Mouse (Mus musculus): ENCODE measurements at regions not wholly inside any gene's neighbourhood (a gene's known extent, or its start where the extent isn't known, plus 50 kb on each side); places are given as distances from the start of the nearest gene placed in this dataset.

DNA sequence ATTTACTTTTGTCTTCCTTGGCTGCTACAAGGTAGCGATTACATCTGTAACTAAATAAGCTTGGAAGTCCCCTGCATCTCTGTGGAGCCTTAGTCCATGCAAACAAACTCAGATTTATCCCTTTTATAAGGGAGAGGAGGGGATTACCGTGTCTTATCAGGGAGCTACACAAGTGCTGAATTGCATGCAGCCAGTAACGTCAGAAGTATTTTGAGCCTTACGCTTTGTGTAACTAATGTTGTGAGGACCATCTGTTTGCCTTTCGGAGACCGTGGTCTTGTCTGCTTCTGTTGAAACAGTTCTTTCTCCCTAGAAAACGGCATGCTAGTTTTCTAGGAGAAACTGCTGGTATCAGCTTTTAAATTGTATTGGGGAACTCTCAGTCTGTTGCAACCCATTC is 58.0 kb upstream of the Dmrta1 start:
- TF ChIP-seq POLR2A (IDR thresholded peaks at IDR 0.05; ENCODE audit: insufficient read depth, low read depth, low read length): no peak
- TF ChIP-seq CTCF (IDR thresholded peaks at IDR 0.05; ENCODE audit: insufficient read depth, low read depth, low read length): no peak
- WGBS: 57% methylated on average over 7 of the region's 7 CpGs
- Histone ChIP-seq H3K4me1 (ENCODE audit: control insufficient read depth, insufficient read depth, low read length) (no peaks in the 10 kb centered on the region), H3K4me3 (ENCODE audit: insufficient read depth, low read depth, low read length) (no peak overlapping the region), H3K27ac (ENCODE audit: insufficient read depth, low read depth, low read length) (no peak overlapping the region)

DNA sequence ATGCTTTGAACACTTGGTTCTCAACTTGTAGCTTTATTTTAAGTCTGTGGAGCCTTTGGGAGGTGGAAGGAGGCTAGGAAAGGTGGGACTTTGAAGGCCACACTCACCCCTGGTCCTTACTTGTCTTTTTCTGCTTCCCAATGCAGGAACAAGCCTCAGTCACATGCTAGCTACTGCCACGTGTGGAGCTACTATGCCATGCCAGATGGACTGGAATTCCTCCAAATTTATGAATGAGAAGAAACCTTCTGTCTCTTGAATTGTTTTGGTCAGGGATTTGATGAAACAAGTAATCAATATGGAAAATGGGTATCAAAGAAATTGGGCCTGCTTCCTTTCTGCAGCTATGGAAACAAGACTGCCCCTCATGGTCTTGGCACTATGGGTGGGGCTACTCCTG is 74.5 kb upstream of the Dmrta1 start:
- 44% methylated on average over 1 of the region's 1 CpGs for WGBS
- no peaks in the 10 kb centered on the region for H3K4me1 ChIP-seq (ENCODE audit: control insufficient read depth, insufficient read depth, low read length)
- no peak overlapping the region for H3K27ac ChIP-seq (ENCODE audit: insufficient read depth, low read depth, low read length)
- H3K4me3 ChIP-seq (ENCODE audit: insufficient read depth, low read depth, low read length): no peak overlapping the region
- TF ChIP-seq CTCF (IDR thresholded peaks at IDR 0.05; ENCODE audit: insufficient read depth, low read depth, low read length): no peak
- TF ChIP-seq POLR2A (IDR thresholded peaks at IDR 0.05; ENCODE audit: insufficient read depth, low read depth, low read length): no peak

DNA sequence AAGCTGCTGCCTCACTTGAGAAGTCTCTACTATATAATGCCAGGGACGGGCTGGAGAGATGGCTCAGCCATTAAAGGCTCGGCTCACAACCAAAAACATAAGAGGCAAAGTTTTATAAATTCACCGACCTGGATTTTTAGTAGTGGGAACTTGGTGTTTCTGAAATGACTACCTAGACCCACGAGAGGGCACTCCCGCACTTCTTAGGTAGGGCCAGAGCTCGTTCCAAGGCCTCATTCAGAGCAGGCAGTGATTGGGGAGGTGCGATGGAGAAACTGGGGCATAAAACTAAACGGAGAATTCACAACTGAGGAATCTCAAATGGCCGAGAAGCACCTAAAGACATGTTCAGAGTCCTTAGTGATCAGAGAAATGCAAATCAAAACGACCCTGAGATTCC is 103.7 kb upstream of the Dmrta1 start:
- no peak overlapping the region for H3K4me3 ChIP-seq (ENCODE audit: insufficient read depth, low read depth, low read length)
- no peak overlapping the region for H3K27ac ChIP-seq (ENCODE audit: insufficient read depth, low read depth, low read length)
- WGBS: 11% methylated on average over 10 of the region's 10 CpGs
- TF ChIP-seq POLR2A (IDR thresholded peaks at IDR 0.05; ENCODE audit: insufficient read depth, low read depth, low read length) (no peak), CTCF (IDR thresholded peaks at IDR 0.05; ENCODE audit: insufficient read depth, low read depth, low read length) (no peak)
- no peaks in the 10 kb centered on the region for H3K4me1 ChIP-seq (ENCODE audit: control insufficient read depth, insufficient read depth, low read length)

DNA sequence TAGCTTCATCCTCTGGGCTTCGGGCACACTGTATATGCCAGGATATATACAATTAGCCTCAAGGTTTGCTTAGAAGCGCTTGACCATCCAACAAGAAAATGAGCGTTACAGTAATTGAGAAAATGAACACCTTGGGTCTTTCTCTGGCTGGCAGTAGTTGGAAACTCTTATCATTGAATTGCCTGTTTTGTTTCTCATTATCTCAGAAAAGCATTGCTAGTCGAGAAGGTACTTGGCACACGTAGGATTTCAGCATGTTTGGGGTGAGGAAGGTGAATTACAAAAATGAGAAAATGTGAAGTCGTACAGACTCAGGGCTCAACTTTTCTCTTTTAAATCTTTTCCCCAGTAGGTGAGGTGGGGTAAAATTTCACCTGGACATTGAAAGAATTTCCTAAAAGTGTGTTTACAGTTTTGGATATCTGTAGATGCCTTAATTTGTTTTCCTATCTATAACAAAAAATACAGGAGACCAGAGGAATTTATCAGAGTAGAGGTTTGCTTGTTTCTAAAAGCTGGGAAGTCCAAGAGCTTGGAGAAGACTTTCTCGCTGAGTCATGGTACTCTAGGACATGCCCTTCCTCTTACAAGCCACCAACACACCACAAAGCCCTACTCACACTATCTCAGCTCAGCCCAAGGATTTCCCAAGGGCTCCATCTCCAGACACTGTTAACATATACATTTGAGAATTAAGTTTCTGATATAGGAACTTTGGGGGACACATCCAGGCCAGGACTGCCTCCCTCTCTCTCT is 124.3 kb upstream of the Dmrta1 start:
- H3K4me3 ChIP-seq (ENCODE audit: insufficient read depth, low read depth, low read length): no peak overlapping the region
- WGBS: 74% methylated on average over 7 of the region's 7 CpGs
- TF ChIP-seq CTCF (IDR thresholded peaks at IDR 0.05; ENCODE audit: insufficient read depth, low read depth, low read length): no peak
- no peak for TF ChIP-seq POLR2A (IDR thresholded peaks at IDR 0.05; ENCODE audit: insufficient read depth, low read depth, low read length)
- H3K27ac ChIP-seq (ENCODE audit: insufficient read depth, low read depth, low read length): no peak overlapping the region
- H3K4me1 ChIP-seq (ENCODE audit: control insufficient read depth, insufficient read depth, low read length): no peaks in the 10 kb centered on the region

DNA sequence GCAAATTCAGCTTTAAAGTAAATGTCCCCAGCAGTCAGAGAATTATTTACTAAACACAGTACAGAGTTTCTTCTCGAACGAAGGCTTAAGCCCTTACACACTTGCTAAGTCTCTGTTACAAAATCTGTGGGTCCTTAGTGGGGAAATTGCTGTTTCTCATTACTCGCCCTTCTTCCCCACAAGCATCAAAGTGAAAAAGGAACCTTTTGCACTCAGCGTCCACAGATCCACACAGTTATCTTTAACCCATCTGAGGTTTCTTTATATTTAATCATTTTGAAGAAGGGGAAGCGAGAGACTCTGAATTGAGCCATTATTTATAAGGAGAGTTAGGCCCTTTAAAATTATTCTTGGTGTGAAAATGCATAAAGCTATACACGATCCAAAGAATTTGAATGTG is 126.7 kb upstream of the Dmrta1 start:
- Histone ChIP-seq H3K4me3 (ENCODE audit: insufficient read depth, low read depth, low read length) (no peak overlapping the region), H3K27ac (ENCODE audit: insufficient read depth, low read depth, low read length) (no peak overlapping the region), H3K4me1 (ENCODE audit: control insufficient read depth, insufficient read depth, low read length) (no peaks in the 10 kb centered on the region)
- no peak for TF ChIP-seq CTCF (IDR thresholded peaks at IDR 0.05; ENCODE audit: insufficient read depth, low read depth, low read length)
- TF ChIP-seq POLR2A (IDR thresholded peaks at IDR 0.05; ENCODE audit: insufficient read depth, low read depth, low read length): no peak
- 68% methylated on average over 6 of the region's 6 CpGs for WGBS

DNA sequence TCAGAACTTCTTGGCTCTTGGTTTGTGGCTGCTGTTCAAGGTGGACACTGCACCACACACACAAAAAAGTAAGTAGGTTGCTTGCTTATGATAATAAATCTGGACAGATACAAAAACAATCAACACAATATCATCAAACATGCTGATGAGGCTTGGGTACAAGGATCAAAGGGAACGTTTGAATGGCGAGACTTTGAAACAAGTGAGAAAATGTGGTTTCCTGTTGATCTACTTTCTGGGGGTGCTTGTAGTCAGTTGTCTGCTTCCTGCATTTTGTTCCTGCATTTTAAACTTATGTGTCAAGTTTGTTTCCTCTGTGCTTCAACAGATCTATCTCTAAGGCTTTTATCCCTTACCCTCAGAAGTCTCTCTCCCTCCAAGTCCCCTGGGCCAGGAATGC is 128.7 kb upstream of the Dmrta1 start:
- H3K4me3 ChIP-seq (ENCODE audit: insufficient read depth, low read depth, low read length): no peak overlapping the region
- no peaks in the 10 kb centered on the region for H3K4me1 ChIP-seq (ENCODE audit: control insufficient read depth, insufficient read depth, low read length)
- TF ChIP-seq CTCF (IDR thresholded peaks at IDR 0.05; ENCODE audit: insufficient read depth, low read depth, low read length) (no peak), POLR2A (IDR thresholded peaks at IDR 0.05; ENCODE audit: insufficient read depth, low read depth, low read length) (no peak)
- WGBS: 85% methylated on average over 2 of the region's 2 CpGs
- no peak overlapping the region for H3K27ac ChIP-seq (ENCODE audit: insufficient read depth, low read depth, low read length)

DNA sequence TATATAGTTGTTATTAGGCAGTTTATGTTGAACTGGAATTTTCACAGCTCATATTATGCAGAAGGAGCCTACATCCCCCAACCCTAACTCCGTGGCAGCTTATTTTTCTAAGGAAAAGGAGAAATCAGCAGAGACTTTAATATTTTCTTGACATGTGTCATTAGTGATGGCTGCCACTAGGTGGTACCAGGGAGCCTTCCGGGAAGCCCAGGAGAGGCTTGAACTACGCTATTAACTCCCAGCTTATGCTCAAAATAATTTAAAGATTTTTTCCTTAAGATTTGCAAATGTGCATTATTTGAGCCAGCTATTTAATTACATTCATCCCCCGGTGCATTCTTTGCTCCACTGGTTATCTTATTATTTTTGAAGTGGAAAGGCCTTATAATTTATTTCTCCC is 146.8 kb upstream of the Dmrta1 start:
- H3K27ac ChIP-seq (ENCODE audit: insufficient read depth, low read depth, low read length): no peak overlapping the region
- no peaks in the 10 kb centered on the region for H3K4me1 ChIP-seq (ENCODE audit: control insufficient read depth, insufficient read depth, low read length)
- TF ChIP-seq CTCF (IDR thresholded peaks at IDR 0.05; ENCODE audit: insufficient read depth, low read depth, low read length): no peak
- TF ChIP-seq POLR2A (IDR thresholded peaks at IDR 0.05; ENCODE audit: insufficient read depth, low read depth, low read length): no peak
- no peak overlapping the region for H3K4me3 ChIP-seq (ENCODE audit: insufficient read depth, low read depth, low read length)
- 15% methylated on average over 4 of the region's 4 CpGs for WGBS

DNA sequence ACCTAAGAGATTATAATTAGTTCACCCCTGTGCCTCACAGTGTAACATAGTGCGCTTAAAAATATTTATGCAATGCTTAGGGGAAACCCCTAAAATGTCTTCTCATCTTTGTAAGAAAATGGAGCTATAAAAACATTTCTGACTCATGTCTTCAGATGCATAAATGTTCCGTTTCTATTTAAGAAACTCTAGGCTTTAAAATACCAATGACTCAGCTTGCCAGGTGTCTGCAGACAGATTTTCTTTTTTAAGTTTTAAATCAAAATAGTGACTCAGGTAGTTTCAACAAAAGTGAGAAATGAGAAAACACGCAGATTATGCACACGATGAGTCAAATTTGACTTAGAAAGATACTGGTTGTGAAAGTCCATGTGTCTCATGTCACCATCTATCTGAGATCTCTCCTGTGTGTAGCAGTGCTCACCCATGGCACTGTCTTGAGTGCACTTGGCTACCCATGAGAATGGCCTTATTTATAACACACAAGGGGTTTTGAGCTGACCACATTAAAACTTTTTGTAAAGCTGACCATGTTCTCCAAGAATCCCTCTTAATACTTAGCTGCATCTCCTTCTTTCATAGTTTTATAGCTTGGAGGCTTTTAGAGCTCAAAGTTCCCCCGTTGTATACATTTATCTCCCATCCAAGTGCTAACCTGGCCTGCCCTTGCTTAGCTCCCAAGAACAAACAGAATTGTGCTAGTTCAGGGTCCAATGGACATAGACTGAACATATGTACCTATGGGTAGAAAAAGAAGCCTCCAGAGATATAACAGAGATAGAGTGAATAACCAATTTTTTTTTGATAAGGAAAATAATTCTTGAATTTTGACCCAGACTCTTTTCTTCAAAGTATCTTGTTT is 149.0 kb upstream of the Dmrta1 start:
- WGBS: 64% methylated on average over 5 of the region's 5 CpGs
- no peak overlapping the region for H3K4me3 ChIP-seq (ENCODE audit: insufficient read depth, low read depth, low read length)
- TF ChIP-seq POLR2A (IDR thresholded peaks at IDR 0.05; ENCODE audit: insufficient read depth, low read depth, low read length) (no peak), CTCF (IDR thresholded peaks at IDR 0.05; ENCODE audit: insufficient read depth, low read depth, low read length) (no peak)
- no peak overlapping the region for H3K27ac ChIP-seq (ENCODE audit: insufficient read depth, low read depth, low read length)
- no peaks in the 10 kb centered on the region for H3K4me1 ChIP-seq (ENCODE audit: control insufficient read depth, insufficient read depth, low read length)

DNA sequence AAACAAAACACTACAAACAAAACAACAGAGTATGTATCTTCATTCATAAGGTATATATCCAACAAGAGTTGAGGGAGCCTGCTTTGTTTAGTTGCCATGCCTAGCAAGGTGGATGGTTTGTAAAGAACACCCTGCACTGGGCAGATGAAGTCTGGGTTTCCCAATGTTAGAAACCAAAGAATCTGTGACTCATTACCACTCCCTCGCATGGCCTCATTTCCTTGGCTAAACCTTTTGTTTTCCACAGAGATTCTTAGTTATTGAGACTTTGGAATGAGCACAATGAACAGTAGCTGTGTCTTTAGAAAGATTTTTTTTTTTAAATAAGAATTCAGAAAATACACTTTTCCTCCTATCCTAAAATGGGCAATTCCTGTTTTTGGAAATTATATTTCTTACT is 151.3 kb upstream of the Dmrta1 start:
- Histone ChIP-seq H3K27ac (ENCODE audit: insufficient read depth, low read depth, low read length) (no peak overlapping the region), H3K4me3 (ENCODE audit: insufficient read depth, low read depth, low read length) (no peak overlapping the region), H3K4me1 (ENCODE audit: control insufficient read depth, insufficient read depth, low read length) (no peaks in the 10 kb centered on the region; the same call in 1 of the 2 replicates)
- WGBS: 40% methylated on average over 1 of the region's 1 CpGs
- TF ChIP-seq POLR2A (IDR thresholded peaks at IDR 0.05; ENCODE audit: insufficient read depth, low read depth, low read length) (no peak), CTCF (IDR thresholded peaks at IDR 0.05; ENCODE audit: insufficient read depth, low read depth, low read length) (no peak)

Data from olfactory bulb, adult 2 months (tissue).